Mouse (Mus musculus) midbrain, embryonic 11.5 days (tissue): Measurements from ENCODE around the gene Ppp1r3c. TPM values are rescaled to one million over a fixed set of nuclear protein-coding genes. Genes with fewer than 3 reads are reported as not detected.
"Not testable (repeated sequence)": the region's sequence is repeated elsewhere in the genome, so short reads cannot be mapped to it uniquely, and the experiment has no call there.

Experiments
- ATAC-seq: fragments of 200-750 bp; cut with Nextera tagmentation; 2 replicates; pipeline ENCODE4 v1.8.0; 2017; ENCODE audit warnings: moderate TSS enrichment, moderate library complexity; ENCODE audit not compliant: low FRiP score
- DNase-seq: peaks from one replicate; pipeline ENCODE4 v3.0.0; 2015; ENCODE audit warnings: low spot score; ENCODE audit errors: missing footprints
- H3K27ac ChIP-seq: fragments of 300-500 bp; sonication (generic); 2 replicates; pipeline ENCODE4 v1.5.1; 2014; ENCODE audit warnings: low read depth, low read length
- H3K27me3 ChIP-seq: fragments of 300-500 bp; sonication (generic); 2 replicates; pipeline ENCODE4 v1.6.1; 2014; ENCODE audit warnings: mild to moderate bottlenecking, low read length, moderate library complexity, mixed read lengths; ENCODE audit not compliant: control insufficient read depth, insufficient read depth
- H3K36me3 ChIP-seq: fragments of 300-500 bp; sonication (generic); 2 replicates; pipeline ENCODE4 v1.6.1; 2014; ENCODE audit warnings: mild to moderate bottlenecking, low read length, moderate library complexity, mixed read lengths; ENCODE audit not compliant: control insufficient read depth, insufficient read depth
- H3K4me1 ChIP-seq: fragments of 300-500 bp; sonication (generic); 2 replicates; pipeline ENCODE4 v1.6.1; 2014; ENCODE audit warnings: low read length; ENCODE audit not compliant: control insufficient read depth, insufficient read depth
- H3K4me2 ChIP-seq: fragments of 300-500 bp; sonication (generic); 2 replicates; pipeline ENCODE4 v1.6.1; 2014; ENCODE audit warnings: mild to moderate bottlenecking, moderate library complexity
- H3K4me3 ChIP-seq: fragments of 300-500 bp; sonication (generic); 2 replicates; pipeline ENCODE4 v1.5.1; 2014; ENCODE audit warnings: low read depth, low read length
- H3K9ac ChIP-seq: fragments of 300-500 bp; sonication (generic); 2 replicates; pipeline ENCODE4 v1.6.1; 2014; ENCODE audit warnings: low read length
- H3K9me3 ChIP-seq: fragments of 300-500 bp; sonication (generic); 2 replicates; pipeline ENCODE4 v1.6.1; 2016; ENCODE audit warnings: low read length; ENCODE audit not compliant: control insufficient read depth
- whole genome bisulfite sequencing: fragments of 180-500 bp; shearing (Covaris S2); extraction: QIAGEN DNeasy Blood & Tissue Kit; methylation state at CpG from one replicate; pipeline ENCODE4 v1.1.7; 2014; 5-methylcytosine and 5-hydroxymethylcytosine counted together
- polyA plus RNA-seq: library from polyadenylated mRNA; unstranded; fragments of >200 nt; fragmentation: Nextera tagmentation; extraction: Ambion mirVana; gene quantifications from 2 replicates; pipeline ENCODE4 v1.2.1, GENCODE M21; 2014

Gene Ppp1r3c
- polyA plus RNA-seq, 1 experiment from 2014 or later = 2.2 TPM

DNA sequence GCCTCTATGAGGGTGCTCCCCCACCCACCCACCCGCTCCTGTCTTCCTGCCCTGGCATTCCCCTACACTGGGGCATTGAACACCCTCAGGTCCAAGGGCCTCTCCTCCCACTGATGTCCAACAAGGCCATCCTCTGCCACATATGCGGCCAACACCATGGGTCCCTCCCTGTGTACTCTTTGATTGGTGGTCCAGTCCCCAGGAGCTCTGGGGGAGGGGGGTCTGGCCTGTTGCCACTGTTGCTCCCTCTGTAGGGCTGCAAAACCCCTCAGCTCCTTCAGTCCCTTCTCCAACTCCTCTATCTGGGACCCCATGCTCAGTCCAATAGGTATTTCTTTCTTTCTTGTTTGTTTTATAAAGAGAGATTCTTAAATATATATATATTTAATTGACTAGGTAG, 6.0 kb downstream of the Ppp1r3c start:
- not testable (repeated sequence) for H3K4me3 ChIP-seq, H3K9ac ChIP-seq, ATAC-seq, H3K27me3 ChIP-seq, H3K36me3 ChIP-seq, DNase-seq, H3K4me1 ChIP-seq, H3K27ac ChIP-seq, H3K4me2 ChIP-seq, H3K9me3 ChIP-seq
- 88% methylated on average over 2 of the region's 2 CpGs for WGBS

DNA sequence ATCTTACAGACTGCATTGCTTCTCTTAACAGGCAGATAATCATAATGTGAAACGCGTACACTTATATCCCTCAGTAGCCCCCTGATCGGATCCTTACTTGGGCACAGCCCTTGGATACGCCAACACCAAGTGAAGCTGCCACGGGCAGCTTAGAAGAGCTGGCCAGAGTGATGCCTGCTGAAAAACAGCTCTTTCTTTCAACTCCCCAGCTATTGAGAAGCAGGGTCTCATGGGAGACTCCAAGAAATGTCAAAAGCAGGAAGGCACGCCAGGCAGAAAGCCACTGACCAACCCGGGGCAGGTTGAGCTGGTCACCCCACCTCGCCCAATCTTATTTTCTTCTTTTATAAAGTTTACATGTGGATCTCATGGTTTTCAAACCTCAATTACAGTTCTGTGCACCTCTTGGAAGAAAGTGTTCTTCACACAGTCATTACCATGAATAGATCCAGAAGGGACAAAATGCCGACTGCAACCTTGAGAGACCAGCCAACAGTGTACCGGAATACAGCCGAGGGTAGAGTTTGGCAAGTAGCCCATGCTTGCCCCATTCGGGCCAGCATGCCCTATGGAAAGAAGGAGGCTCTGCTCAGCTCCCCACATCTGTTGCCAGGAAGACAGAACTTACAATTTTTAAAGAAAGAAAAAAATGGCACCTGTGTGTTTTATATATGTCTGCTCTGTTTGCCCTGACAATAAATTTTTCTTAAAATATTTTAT, 7.6 kb downstream of the Ppp1r3c start:
- ATAC-seq (no peak), DNase-seq (no peak)
- H3K9me3 ChIP-seq = no peaks in the 10 kb centered on the region
- H3K36me3 ChIP-seq = no peaks in the 10 kb centered on the region
- H3K27ac ChIP-seq = no peak overlapping the region
- H3K27me3 ChIP-seq = no peaks in the 10 kb centered on the region
- no peak overlapping the region for H3K4me2 ChIP-seq
- no peak overlapping the region for H3K4me3 ChIP-seq
- WGBS = 94% methylated on average over 12 of the region's 12 CpGs
- H3K9ac ChIP-seq = no peak overlapping the region
- H3K4me1 ChIP-seq = no peaks in the 10 kb centered on the region

DNA sequence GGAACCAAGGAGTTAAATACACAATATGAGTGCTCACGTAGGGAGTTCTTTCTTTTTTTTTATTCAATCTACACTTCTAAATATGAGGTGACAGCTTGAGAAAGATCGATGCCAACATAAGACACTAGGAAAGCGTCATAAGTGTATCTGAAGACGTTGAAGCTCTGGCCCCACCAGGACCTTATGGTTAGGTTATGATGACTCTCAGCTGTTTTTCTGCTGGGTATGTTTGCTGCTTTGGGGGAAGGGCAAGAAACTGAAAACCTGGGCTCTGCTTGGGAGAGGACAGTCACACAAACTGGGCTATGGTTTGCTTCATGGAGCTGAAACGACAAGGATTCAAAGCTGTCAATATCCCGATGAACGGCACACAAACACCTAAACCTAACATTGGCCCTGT, 11.5 kb downstream of the Ppp1r3c start:
- ATAC-seq = no peak
- 88% methylated on average over 7 of the region's 7 CpGs for WGBS
- H3K4me3 ChIP-seq = no peak overlapping the region

DNA sequence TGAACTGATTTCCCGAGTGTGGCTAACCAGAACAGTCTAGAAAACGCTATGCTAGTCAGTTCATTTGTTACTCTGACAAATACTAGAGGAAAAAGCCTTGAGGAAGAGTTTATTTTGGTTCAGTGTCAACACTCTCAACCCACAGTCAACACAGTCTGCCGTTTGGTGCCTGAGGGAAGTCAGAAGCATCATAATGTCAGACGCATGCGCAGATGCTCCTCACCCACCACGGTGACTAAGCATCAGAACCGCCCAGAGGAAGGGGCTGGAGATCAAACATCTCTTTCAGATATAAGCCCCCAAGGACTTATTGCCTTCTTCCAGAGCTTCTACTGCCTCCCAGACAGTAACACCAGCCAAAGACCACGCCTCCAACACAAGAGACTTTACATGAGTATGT, 15.3 kb downstream of the Ppp1r3c start:
- Histone ChIP-seq H3K4me3 (no peak overlapping the region), H3K4me1 (no peaks in the 10 kb centered on the region), H3K36me3 (no peaks in the 10 kb centered on the region), H3K27ac (no peak overlapping the region), H3K9me3 (no peaks in the 10 kb centered on the region), H3K27me3 (no peaks in the 10 kb centered on the region), H3K4me2 (no peak overlapping the region), H3K9ac (no peak overlapping the region)
- 88% methylated on average over 8 of the region's 8 CpGs for WGBS
- no peak for DNase-seq
- no peak for ATAC-seq

More for the DNA sequence above, 11.5 kb downstream of the Ppp1r3c start:
- no peaks in the 10 kb centered on the region for H3K36me3 ChIP-seq
- no peak overlapping the region for H3K4me2 ChIP-seq
- H3K27me3 ChIP-seq = no peaks in the 10 kb centered on the region
- no peaks in the 10 kb centered on the region for H3K4me1 ChIP-seq
- H3K9me3 ChIP-seq = no peaks in the 10 kb centered on the region
- no peak for DNase-seq
- H3K27ac ChIP-seq = no peak overlapping the region
- H3K9ac ChIP-seq = no peak overlapping the region

DNA sequence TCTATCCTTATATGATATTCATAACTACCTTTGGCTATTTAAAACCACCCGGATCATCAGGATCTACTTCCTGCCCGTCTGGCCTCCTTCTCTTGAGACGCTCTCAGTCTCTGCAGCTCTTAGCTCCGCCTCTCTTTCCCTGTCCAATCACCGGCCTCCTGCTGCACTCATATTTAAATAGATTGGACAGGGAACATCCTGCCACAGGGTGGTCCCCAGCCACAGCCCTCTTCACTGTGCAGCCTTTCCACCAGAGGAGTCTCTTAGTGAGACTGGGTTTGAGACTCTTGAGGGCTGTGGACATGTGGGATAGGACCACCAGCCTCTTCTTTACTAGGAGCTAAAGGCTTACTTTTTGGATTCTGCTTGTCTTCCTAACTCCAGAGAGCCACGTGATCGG, 20.2 kb downstream of the Ppp1r3c start:
- H3K27me3 ChIP-seq = no peaks in the 10 kb centered on the region
- WGBS = 66% methylated on average over 7 of the region's 7 CpGs
- no peaks in the 10 kb centered on the region for H3K9me3 ChIP-seq
- no peaks in the 10 kb centered on the region for H3K36me3 ChIP-seq
- H3K4me1 ChIP-seq = no peaks in the 10 kb centered on the region
- H3K4me3 ChIP-seq = no peak overlapping the region
- ATAC-seq (no peak), DNase-seq (peak; percentile 68)
- no peak overlapping the region for H3K9ac ChIP-seq
- no peak overlapping the region for H3K27ac ChIP-seq
- H3K4me2 ChIP-seq = no peak overlapping the region

DNA sequence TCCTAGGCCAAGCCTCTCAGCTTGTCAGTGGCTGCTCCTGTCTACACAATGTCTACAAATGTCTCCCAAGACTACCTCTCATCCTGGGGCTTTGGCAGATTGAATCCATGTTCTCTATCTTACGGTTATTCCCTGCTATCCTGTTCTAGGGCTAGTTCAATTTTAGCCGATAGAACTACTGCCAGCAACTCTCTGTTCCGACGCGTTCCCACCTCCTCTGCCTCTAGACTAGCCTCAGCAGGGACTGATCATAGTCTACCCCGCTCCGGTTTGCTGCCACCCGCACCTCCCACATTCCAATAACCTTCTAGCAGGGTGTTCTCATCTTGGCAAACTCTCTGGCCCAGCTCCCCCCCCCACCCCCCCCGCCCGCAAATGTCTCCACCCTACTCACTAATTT, 20.9 kb downstream of the Ppp1r3c start:
- no peak for ATAC-seq
- Histone ChIP-seq H3K4me1 (no peaks in the 10 kb centered on the region), H3K27ac (no peak overlapping the region), H3K4me2 (no peak overlapping the region), H3K4me3 (no peak overlapping the region), H3K9me3 (no peaks in the 10 kb centered on the region), H3K9ac (no peak overlapping the region), H3K36me3 (no peaks in the 10 kb centered on the region), H3K27me3 (no peaks in the 10 kb centered on the region)
- WGBS = 94% methylated on average over 10 of the region's 10 CpGs
- peak; percentile 57 for DNase-seq

DNA sequence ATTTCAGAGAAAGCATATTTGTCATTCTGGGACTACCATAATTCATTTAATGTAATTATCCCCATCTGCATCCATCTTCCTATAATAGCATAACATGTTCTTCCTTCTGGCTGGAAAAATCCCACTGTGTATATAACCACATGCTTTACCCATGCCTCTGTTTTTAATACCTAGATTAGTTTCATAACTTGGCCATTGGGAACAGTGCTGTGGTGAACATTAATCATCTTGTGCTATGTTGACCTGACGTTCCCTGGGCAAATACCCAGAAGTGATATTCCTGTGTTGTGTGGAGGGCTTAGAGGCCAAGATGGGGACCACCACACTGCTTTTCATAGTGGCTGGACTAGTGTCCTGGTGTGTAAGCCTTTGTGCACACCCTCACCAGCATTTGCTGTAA, 22.0 kb downstream of the Ppp1r3c start:
- ATAC-seq (no peak), DNase-seq (peak; percentile 28)
- 91% methylated on average over 1 of the region's 1 CpGs for WGBS
- H3K9ac ChIP-seq = no peak overlapping the region
- no peak overlapping the region for H3K4me3 ChIP-seq
- H3K9me3 ChIP-seq = no peaks in the 10 kb centered on the region
- H3K27ac ChIP-seq = no peak overlapping the region
- no peaks in the 10 kb centered on the region for H3K27me3 ChIP-seq
- H3K36me3 ChIP-seq = no peaks in the 10 kb centered on the region
- no peak overlapping the region for H3K4me2 ChIP-seq
- H3K4me1 ChIP-seq = no peaks in the 10 kb centered on the region

DNA sequence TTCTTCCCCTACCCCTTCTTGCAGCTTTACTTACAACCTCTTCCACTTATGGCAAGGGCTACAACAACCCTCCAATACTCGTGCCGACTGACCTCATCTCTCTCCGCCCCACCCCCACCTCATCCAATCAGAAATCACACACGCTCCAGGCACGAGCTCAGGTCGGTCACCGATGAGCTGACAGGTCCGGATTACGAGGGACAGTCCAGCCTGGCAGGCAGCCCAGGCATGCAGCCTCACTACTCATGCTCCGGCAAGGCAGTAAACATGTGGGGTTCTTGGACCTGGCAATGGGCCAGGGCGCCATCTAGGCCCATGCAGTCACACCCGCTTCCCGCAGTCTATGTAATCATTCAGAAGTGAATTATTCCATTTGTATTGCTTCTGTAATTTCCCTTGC, 23.4 kb downstream of the Ppp1r3c start:
- peak; percentile 12 for DNase-seq
- Histone ChIP-seq H3K4me1 (no peaks in the 10 kb centered on the region), H3K9me3 (no peaks in the 10 kb centered on the region), H3K27me3 (no peaks in the 10 kb centered on the region), H3K9ac (no peak overlapping the region), H3K27ac (no peak overlapping the region), H3K4me3 (no peak overlapping the region), H3K4me2 (no peak overlapping the region), H3K36me3 (no peaks in the 10 kb centered on the region)
- no peak for ATAC-seq
- WGBS = 82% methylated on average over 13 of the region's 13 CpGs

DNA sequence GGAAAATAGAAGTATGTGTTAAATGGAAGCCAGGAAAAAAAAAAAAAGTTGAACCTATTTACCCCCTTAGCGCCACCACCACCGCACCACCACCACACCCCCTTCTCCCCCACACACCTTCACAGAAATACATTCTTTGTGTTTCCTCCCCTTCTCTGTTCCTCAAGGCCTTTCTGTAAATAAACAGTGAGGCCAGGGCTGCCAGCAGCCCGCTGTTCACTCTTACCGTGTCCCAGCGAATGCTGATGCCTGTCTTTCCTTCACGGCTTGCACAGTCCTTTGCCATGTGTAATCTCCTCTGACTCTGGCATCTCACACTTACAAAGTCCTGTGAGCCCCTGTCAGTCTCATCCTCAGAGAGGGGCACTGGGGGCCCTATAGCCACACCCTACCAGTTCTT, 30.3 kb downstream of the Ppp1r3c start:
- no peaks in the 10 kb centered on the region for H3K36me3 ChIP-seq
- H3K9ac ChIP-seq = no peak overlapping the region
- no peak overlapping the region for H3K4me2 ChIP-seq
- ATAC-seq = no peak
- WGBS = 86% methylated on average over 6 of the region's 6 CpGs
- no peaks in the 10 kb centered on the region for H3K27me3 ChIP-seq
- H3K4me1 ChIP-seq = no peaks in the 10 kb centered on the region
- DNase-seq = peak; percentile 41
- no peak overlapping the region for H3K4me3 ChIP-seq
- H3K27ac ChIP-seq = no peak overlapping the region
- H3K9me3 ChIP-seq = no peaks in the 10 kb centered on the region; the same call in 1 of the 2 replicates
